Mouse (Mus musculus) liver, postnatal 0 days (tissue): ENCODE results near the gene Pip5k1c.

Experiments
- CTCF ChIP-seq: sonication (generic); IDR thresholded peaks from 2 replicates; pipeline ENCODE4 v1.5.1; 2016; ENCODE audit warnings: antibody characterized with exemption, low read depth
- EP300 ChIP-seq: IDR thresholded peaks from 2 replicates; pipeline ENCODE4 v1.6.1; 2016; ENCODE audit warnings: antibody characterized with exemption, low read depth, mild to moderate bottlenecking

GRCm38 (mm10) chr10:81358841-81359240, 66.1 kb downstream of the Pip5k1c start:
- no peak for TF ChIP-seq CTCF
- no peak for TF ChIP-seq EP300
